Mouse (Mus musculus) neural tube, embryonic 11.5 days (tissue): ENCODE measurements at regions not wholly inside any gene's neighbourhood (a gene's known extent, or its start where the extent isn't known, plus 50 kb on each side); places are given as distances from the start of the nearest gene placed in this dataset.

Source experiments
- ATAC-seq: fragments of 200-750 bp; cut with Nextera tagmentation; 2 replicates; pipeline ENCODE4 v1.8.0; 2017; ENCODE audit warnings: moderate number of reproducible peaks, mild to moderate bottlenecking, moderate TSS enrichment, moderate library complexity; ENCODE audit not compliant: insufficient read depth, low FRiP score, low TSS enrichment
- DNase-seq: peaks from one replicate; pipeline ENCODE4 v3.0.0-alpha.2; 2015; ENCODE audit warnings: low spot score
- H3K27ac ChIP-seq: fragments of 300-500 bp; sonication (generic); 2 replicates; pipeline ENCODE4 v1.5.1; 2014; ENCODE audit warnings: low read depth, mild to moderate bottlenecking, low read length
- H3K27me3 ChIP-seq: fragments of 300-500 bp; sonication (generic); 2 replicates; pipeline ENCODE4 v1.6.1; 2014; ENCODE audit warnings: mild to moderate bottlenecking, low read length, mixed read lengths; ENCODE audit not compliant: control insufficient read depth, insufficient read depth
- H3K36me3 ChIP-seq: fragments of 300-500 bp; sonication (generic); 2 replicates; pipeline ENCODE4 v1.6.1; 2014; ENCODE audit warnings: mild to moderate bottlenecking, low read length, moderate library complexity, mixed read lengths; ENCODE audit not compliant: control insufficient read depth, insufficient read depth
- H3K4me1 ChIP-seq: fragments of 300-500 bp; sonication (generic); 2 replicates; pipeline ENCODE4 v1.6.1; 2014; ENCODE audit warnings: low read length, mixed read lengths; ENCODE audit not compliant: control insufficient read depth, insufficient read depth
- H3K4me2 ChIP-seq: fragments of 300-500 bp; sonication (generic); 2 replicates; pipeline ENCODE4 v1.6.1; 2014; ENCODE audit warnings: low read depth, mild to moderate bottlenecking, moderate library complexity
- H3K4me3 ChIP-seq: fragments of 300-500 bp; sonication (generic); 2 replicates; pipeline ENCODE4 v1.5.1; 2014; ENCODE audit warnings: low read depth, low read length
- H3K9ac ChIP-seq: fragments of 300-500 bp; sonication (generic); 2 replicates; pipeline ENCODE4 v1.6.1; 2014; ENCODE audit warnings: mild to moderate bottlenecking, low read length
- H3K9me3 ChIP-seq: fragments of 300-500 bp; sonication (generic); 2 replicates; pipeline ENCODE4 v1.6.1; 2016; ENCODE audit warnings: low read length; ENCODE audit not compliant: control insufficient read depth
- WGBS: fragments of 180-500 bp; shearing (Covaris S2); extraction: QIAGEN DNeasy Blood & Tissue Kit; methylation state at CpG from one replicate; pipeline ENCODE4 v1.1.7; 2014; 5-methylcytosine and 5-hydroxymethylcytosine counted together

DNA sequence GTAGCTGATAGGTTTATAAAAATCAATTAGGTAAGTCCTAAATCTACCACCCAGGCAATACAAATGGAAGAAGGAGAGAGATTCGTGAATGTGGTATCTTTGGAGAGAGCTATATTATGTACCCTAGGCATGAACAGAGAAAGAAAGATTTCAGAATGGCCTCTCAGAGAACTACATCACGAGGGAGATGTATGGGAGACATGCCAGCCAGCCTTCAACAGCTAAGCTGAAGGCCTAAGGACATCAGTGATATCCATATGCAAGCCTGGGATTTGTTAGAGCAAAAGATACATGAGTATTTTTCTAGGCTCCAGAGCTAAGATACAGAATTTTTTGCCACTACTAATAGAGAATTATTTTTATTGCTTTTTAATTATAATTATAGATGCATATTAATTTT, 2445.7 kb upstream of the 5930422O12Rik start:
- 74% methylated on average over 2 of the region's 2 CpGs for WGBS
- no peak overlapping the region for H3K9ac ChIP-seq
- H3K9me3 ChIP-seq, result no peaks in the 10 kb centered on the region
- H3K36me3 ChIP-seq, result no peaks in the 10 kb centered on the region
- no peaks in the 10 kb centered on the region for H3K4me1 ChIP-seq
- no peak overlapping the region for H3K4me3 ChIP-seq
- no peak overlapping the region for H3K27ac ChIP-seq
- no peak overlapping the region for H3K4me2 ChIP-seq
- H3K27me3 ChIP-seq, result no peaks in the 10 kb centered on the region
- DNase-seq (no peak), ATAC-seq (no peak)

DNA sequence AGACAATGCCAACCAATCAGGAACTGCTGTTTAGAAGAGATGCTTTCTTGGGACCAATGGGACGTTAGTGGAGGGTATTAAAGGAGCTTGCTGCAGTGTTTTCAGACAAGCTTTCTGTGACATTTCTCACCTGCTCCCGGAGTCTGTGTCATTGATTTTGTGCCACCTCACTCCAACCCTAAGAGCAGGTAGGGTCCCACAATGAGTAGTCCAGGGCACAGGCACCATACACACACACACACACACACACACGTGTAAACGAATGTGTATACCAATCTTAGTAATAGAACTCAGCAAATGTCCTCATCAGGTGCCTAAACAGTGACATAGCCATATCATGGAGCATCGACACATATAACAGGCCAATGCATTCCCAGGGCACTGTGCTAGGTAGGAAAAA, 2440.5 kb upstream of the 5930422O12Rik start:
- Histone ChIP-seq H3K4me1 (no peaks in the 10 kb centered on the region), H3K9ac (no peak overlapping the region), H3K4me2 (no peak overlapping the region), H3K36me3 (no peaks in the 10 kb centered on the region), H3K27me3 (no peaks in the 10 kb centered on the region), H3K4me3 (no peak overlapping the region), H3K9me3 (no peaks in the 10 kb centered on the region), H3K27ac (no peak overlapping the region)
- WGBS, result 75% methylated on average over 5 of the region's 5 CpGs
- DNase-seq (no peak), ATAC-seq (no peak)

DNA sequence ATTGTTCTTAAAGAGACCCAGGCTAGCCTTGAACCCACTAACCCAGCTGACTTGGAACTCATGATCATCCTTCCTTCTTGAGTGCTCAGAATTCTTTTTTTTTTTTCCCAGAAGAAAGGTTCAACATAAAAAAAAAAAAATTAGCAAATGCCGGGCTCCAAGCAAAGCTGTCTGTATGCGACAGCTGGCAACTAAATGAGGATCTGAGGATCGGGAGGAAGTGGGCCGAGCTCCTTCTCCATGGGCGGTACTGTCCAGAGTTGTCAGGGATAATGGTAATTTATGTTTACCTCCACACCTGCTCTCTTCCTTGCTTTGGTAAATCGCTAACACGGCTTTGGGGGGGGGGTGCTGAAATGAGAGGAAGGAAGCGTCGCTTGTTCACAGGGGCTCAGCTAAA, 2429.9 kb upstream of the 5930422O12Rik start:
- no peak overlapping the region for H3K4me3 ChIP-seq
- no peaks in the 10 kb centered on the region for H3K27me3 ChIP-seq
- ATAC-seq (no peak), DNase-seq (no peak)
- no peaks in the 10 kb centered on the region for H3K9me3 ChIP-seq
- no peak overlapping the region for H3K9ac ChIP-seq
- no peaks in the 10 kb centered on the region for H3K4me1 ChIP-seq
- H3K27ac ChIP-seq, result no peak overlapping the region
- no peaks in the 10 kb centered on the region for H3K36me3 ChIP-seq
- H3K4me2 ChIP-seq, result no peak overlapping the region
- 58% methylated on average over 9 of the region's 9 CpGs for WGBS

DNA sequence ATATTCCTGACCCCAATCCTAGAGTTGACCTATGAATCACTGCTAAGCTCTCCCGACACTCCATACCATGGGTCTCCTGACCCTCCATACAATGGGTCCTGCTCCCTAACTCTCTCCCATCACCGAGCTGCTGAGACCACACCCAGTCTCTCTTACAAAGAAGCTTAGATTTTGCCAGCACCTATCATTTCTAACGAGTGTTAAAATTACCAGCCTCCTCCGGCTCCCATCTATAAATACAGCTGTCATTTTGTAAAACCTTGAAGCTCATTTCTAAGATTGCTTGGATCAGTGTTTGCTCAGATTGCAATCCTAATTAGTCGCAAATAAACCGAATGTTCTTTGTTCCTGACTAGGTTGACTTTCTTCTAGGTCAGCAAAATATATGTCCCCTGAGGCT, 2428.4 kb upstream of the 5930422O12Rik start:
- no peak for DNase-seq
- Histone ChIP-seq H3K27ac (no peak overlapping the region), H3K4me3 (no peak overlapping the region), H3K4me2 (no peak overlapping the region), H3K27me3 (no peaks in the 10 kb centered on the region), H3K9ac (no peak overlapping the region), H3K36me3 (no peaks in the 10 kb centered on the region), H3K9me3 (no peaks in the 10 kb centered on the region), H3K4me1 (no peaks in the 10 kb centered on the region)
- WGBS, result 87% methylated on average over 6 of the region's 6 CpGs
- no peak for ATAC-seq

DNA sequence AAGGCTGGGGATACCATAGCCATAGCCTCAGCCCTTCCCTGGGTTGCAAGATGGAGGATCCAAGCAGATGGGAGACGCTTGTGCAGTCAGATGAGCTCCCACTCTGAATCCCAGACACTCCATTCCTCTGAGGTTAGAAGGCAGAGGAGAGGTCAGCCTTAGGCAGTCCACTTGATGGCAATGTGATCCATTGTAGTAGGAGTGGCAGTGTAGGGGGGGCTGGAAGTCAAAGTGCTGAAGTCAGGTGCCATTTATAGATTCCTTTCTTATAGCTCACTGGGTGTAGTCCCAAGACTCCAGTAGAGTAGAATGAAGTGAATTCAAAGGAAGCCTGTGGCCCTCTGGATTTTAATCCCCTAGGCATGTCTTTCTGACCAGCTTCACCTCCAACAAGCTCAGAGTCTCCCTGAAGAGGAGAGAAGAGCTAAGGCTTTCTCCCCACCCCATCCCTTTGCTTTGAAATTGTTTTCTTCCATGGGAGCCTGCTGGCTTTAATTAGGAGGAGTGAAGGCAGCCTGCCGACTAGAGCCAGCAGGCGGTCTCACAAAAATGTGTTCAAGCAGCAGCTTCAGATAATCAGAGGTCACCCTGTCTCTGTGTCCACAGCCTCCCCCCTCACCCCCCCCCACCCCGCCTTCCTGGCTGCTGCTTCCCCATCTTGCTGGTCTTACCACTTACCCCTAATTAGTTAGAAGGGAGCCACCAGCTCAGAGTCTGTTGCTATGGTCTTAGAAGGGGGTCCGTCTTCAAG, 2426.4 kb upstream of the 5930422O12Rik start:
- ATAC-seq (no peak), DNase-seq (peak; percentile 26)
- no peaks in the 10 kb centered on the region for H3K27me3 ChIP-seq
- no peak overlapping the region for H3K4me3 ChIP-seq
- WGBS, result 35% methylated on average over 5 of the region's 5 CpGs
- no peak overlapping the region for H3K27ac ChIP-seq
- no peaks in the 10 kb centered on the region for H3K4me1 ChIP-seq
- H3K4me2 ChIP-seq, result no peak overlapping the region
- no peak overlapping the region for H3K9ac ChIP-seq
- no peaks in the 10 kb centered on the region for H3K9me3 ChIP-seq
- H3K36me3 ChIP-seq, result no peaks in the 10 kb centered on the region

DNA sequence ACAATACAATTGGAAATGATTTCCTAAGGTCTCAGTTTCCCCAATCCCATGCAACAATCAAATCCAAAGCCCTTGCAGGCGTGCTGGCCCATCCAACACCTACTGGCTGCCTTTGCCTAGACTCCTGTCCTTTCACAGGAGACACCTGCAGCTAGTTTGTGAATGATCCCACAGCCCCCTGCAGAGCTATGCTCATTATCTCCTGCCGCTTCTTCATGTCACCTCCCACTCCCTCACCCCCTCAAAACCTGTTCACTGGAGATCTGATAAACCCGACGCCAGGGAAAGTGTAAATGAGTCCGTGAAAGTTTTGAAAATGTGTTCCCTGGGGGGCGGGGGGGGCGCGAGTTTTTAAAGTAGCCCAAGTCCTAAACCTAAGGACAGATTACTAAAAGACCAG, 2420.2 kb upstream of the 5930422O12Rik start:
- WGBS, result 70% methylated on average over 8 of the region's 8 CpGs
- no peak for DNase-seq
- H3K27me3 ChIP-seq, result no peaks in the 10 kb centered on the region

DNA sequence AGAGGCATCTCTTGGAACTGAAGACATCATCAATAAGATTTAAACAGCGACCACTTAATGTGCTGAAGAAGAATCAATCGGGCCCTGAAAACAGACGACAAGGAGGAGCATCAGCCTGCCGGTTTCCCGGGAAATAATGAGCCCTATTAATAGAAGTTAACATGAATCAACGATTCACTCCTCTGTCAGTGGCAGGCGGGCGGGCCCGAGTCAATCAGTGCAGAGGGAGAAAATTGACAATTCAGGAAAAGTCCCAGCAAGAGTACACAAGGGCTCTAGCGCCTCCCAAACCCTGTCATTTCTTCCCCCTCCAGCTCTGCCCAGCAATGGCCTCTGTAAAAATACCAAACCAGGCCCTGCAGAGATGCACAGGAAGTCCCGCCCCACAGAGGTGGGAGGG, 2416.4 kb upstream of the 5930422O12Rik start:
- H3K27me3 ChIP-seq, result no peaks in the 10 kb centered on the region
- H3K4me2 ChIP-seq, result no peak overlapping the region
- no peaks in the 10 kb centered on the region for H3K9me3 ChIP-seq
- DNase-seq (peak; percentile 17), ATAC-seq (no peak)
- H3K4me1 ChIP-seq, result no peaks in the 10 kb centered on the region
- no peak overlapping the region for H3K27ac ChIP-seq
- no peak overlapping the region for H3K4me3 ChIP-seq
- H3K9ac ChIP-seq, result no peak overlapping the region
- WGBS, result 77% methylated on average over 11 of the region's 11 CpGs
- no peaks in the 10 kb centered on the region for H3K36me3 ChIP-seq

More for the DNA sequence above, 2420.2 kb upstream of the 5930422O12Rik start:
- H3K27ac ChIP-seq, result no peak overlapping the region
- no peaks in the 10 kb centered on the region for H3K9me3 ChIP-seq
- H3K4me3 ChIP-seq, result no peak overlapping the region
- H3K4me2 ChIP-seq, result no peak overlapping the region
- ATAC-seq, result no peak
- no peaks in the 10 kb centered on the region for H3K4me1 ChIP-seq
- H3K9ac ChIP-seq, result no peak overlapping the region
- H3K36me3 ChIP-seq, result no peaks in the 10 kb centered on the region

DNA sequence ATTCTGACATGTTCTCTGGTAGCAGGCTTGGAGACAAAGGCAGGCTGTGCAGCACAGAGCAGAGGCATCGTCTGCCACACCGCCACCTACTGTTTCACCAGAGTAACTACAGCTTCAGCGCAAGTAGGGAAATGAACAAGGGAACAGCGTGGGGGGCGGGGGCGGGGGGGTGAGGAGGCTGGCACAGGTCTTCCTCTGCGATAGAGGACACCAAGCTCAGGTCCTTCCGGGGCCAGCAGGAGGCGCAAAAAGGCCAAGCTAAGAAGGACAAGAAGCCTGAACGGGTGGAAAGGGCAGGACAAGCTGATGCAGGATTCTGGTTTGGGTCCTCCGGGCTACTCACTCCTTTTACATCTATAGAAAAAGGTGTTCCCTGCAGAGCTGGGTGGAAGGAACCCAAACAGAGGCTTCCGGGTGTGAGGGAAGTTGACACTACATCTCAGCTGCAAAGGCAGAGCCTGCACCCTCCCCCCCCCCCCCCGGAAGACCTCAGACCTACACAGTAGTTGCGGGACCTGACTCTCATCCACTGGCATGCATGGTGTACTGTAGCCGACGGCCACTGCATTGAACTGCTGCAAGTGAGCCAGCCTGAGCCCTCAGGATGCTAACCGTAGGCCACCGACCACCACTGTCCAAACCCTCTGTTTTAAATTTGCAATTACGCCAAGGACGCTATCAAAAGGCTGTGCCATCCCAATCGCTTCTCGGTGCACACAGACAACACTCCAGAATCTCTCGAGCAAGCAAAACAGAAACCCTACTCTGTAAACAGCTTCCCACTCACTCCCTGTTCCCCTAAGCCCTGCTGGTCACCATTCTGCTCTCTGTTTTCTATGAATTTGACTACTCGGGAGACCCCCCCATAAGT, 2396.6 kb upstream of the 5930422O12Rik start:
- Histone ChIP-seq H3K4me3 (peak overlapping the region; percentile 22), H3K27me3 (no peaks in the 10 kb centered on the region), H3K4me1 (no peaks in the 10 kb centered on the region), H3K36me3 (no peaks in the 10 kb centered on the region), H3K4me2 (peak overlapping the region; percentile 35), H3K27ac (peak overlapping the region; percentile 53), H3K9me3 (no peaks in the 10 kb centered on the region), H3K9ac (peak overlapping the region; percentile 47)
- peak; percentile 86 for ATAC-seq
- 6% methylated on average over 24 of the region's 24 CpGs for WGBS
- peak; percentile 86 for DNase-seq
